Mouse (Mus musculus) bone marrow, adult 2 months (tissue): ENCODE measurements around the gene Tmem210.

Experiments used
- CTCF ChIP-seq: fragments of 200-500 bp; IDR thresholded peaks from 2 replicates; pipeline ENCODE4 v1.5.1; 2011; ENCODE audit warnings: low read length, control low read depth; ENCODE audit not compliant: control insufficient read depth, insufficient read depth
- POLR2A ChIP-seq: fragments of 200-500 bp; IDR thresholded peaks from 2 replicates; pipeline ENCODE4 v1.6.1; 2011; ENCODE audit warnings: low read depth, mild to moderate bottlenecking, control low read depth, low read length, borderline replicate concordance; ENCODE audit not compliant: control insufficient read depth

DNA sequence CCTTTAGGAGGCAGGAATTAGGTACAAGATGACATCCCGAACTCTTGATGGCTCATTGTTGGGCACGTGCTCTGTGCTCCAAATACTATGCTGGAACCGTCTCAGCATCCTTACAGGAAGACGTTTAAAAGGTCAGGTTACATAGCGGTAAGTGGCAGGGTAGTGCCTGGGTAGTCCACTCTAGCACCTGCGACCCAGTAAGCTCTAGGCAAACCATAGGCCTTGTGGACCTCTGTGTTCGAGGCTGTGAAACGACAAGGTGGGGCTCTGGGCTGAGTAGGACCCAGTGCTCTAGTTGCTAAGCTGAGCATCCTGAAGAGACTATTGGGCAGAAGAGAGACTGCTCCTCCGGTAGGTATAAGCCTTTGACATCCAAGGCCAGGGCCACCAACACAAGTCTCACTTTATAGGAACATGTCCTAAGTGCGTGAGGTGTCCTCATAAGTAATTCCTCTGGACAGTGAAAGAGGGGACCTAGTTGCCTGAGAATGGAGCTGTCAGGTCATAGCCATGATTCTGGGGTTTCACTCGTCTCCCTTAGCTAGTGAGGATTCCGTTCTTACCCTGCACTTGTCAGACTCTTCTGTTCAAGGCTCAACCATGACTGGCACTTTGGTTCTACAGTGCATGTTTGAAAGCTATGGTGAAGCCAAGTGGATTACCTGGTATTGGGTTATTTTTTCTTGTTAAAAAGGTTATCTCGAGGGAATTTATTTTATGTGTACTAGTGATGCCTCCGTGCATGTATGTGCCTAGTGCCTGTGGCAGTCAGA lies 17.8 kb downstream of the Tmem210 start:
- no peak for TF ChIP-seq CTCF
- TF ChIP-seq POLR2A = no peak
